Mouse (Mus musculus): Measurements from ENCODE around the gene Fam214b. TPM values are rescaled to one million over a fixed set of nuclear protein-coding genes. Genes with fewer than 3 reads are reported as not detected.

Gene Fam214b
- total RNA-seq, 2 experiments from 2014 or later = 27.6 to 28.1 TPM

DNA sequence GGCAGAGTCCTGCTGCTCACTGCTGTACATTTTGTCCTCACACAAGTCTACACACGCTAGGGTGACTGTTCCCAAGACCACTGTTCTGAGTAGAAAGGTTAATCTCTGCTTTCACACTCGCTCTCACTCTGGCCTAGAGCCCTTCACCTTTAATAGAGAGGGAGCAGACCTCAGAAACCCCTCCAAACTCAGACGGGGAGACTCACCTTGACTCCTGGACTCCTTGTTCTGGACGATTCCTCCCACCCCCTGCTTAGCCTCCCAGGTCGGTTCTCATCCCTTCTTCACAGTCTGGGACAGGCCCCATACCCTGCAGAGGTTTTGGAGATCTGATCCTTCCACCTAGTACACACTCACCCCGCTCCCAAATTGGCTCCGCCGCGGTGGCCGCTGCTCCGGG, 6.4 kb downstream of the Fam214b start:
- no peak for DNase-seq (ENCODE audit: low spot score)

DNA sequence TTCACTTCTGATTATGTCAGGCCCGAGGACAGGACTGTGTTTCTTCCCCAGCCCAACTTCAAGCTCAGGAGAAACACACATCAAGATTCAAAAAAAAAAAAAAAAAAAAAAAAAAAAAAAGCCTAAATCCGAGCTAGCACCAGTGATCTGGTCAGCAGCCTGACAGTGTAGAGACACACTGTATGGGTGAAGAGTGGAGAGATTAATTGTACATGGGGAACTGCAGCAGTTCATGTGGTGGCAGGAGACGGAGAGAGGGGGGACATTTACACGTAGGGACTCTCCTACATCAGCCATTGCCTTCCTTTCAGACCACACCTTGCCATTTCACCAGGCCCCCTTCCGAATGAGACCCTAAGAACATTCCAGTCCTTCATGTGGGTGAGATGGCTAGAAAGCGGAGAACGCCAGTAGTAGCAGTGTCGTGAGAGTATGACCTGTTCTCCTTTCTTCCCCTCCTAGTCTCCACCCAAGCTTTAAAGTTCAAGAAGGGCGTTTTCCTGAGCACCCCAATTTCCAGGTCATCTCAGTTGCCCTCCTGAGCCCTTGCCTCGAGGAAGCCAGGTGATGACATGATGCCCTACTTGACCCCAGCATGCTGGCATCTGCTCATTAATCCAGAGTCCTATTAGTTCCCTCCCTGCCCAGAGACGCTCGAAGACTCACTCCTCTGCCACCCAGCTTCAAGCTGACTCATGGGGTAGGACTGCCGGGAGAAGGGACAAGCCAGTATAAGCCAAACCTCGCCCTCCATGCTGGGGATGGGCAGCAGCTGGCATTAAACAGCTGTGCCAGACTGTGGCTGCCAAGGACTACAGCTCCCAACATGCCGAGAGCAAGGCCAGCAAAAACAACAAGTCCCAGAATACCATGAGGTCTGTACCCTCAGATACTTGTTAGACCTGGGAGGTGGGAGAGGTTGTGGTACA, 7.2 kb downstream of the Fam214b start:
- no peak for DNase-seq (ENCODE audit: low spot score)

DNA sequence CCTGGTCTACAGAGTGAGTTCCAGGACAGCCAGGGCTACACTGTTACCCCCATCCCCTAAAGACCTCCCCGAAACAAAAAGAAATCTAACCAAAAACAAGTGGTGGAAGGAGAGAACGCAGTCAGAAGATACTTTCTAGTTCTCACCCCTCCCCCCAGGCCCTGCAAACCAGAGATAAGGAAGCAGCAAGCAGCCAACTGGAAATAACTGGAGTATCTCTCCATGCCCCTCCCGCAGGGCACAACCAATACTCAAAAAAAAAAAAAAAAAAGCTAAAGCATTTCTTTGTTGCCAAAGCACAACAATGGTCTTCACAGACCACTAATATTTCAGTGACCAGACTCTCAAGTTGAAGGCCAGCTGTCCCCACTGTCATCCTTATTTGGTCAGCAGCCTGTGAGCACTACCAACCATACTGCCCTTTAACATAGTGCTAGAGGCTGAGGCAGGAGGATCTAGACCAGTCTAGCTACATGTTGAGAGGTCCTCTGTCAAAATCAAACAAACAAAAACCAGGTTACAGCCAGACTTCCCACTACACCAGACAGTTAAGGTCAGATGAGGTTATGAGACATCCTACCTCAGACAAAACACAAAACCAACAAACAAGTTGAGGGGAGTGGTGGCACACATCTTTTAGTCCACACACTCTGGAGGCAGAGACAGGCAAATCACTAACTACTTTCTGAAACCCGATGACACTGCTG, 8.0 kb downstream of the Fam214b start:
- DNase-seq (ENCODE audit: low spot score) = no peak

DNA sequence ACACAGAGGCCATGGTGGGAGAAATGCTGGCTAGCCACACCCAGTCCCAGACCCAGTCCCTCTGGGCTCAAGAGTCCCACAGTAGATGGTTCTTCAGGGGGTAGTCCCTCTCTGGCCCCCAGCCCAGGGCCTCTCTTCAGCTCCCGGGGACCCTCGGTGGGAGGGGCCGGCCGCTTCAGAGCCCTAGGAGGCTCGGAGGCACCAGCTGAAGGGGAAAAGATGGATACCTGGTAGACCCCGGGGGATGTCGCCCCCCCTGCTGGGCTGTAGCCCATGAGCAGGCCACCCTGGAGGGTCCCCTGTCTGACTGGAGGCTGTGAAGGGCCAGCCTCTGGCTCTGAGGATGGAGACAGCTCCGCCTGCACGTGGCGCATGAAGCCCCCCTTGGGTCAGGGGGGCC, 9.7 kb downstream of the Fam214b start:
- no peak for DNase-seq (ENCODE audit: low spot score)

DNA sequence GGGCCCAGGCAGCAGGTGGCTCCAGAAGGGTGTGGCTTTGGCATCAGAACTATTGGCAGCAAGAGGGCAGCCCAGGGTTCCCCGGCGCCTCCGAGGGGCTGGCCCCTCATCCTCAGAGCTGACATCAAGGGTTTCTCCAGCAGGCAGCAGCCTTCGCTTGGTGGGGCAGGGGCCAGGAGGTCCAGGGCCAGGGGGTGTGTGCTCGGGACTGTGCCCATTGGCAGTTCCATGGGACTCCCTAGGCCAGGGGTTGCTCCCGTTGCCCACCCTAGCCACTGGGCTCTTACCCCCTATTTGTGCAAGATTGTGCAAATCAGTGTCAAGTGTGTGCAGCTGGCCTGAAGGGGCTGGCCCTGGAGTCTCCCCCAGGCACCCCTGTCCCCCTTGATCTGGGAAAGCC, 10.2 kb downstream of the Fam214b start:
- DNase-seq (ENCODE audit: low spot score) = no peak

DNA sequence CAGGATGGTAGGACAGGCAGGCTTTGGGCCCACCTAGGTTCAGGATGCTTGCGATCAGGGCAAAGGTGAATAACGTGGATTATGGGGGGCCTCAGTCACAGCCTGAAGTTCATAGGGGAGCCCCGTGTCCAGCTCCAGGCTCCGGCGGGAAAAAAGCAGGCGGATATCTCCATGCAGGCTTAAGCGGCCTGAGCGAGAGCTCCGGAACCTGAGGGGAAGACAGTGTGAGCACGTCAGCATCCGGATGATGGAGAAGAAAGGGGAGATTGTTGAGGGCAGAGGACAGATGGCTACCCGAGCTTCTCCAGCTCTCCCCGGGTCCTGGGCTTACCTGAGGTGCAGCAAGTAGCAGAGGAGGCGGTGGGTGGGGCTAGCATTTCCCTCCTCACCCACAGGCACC, 12.5 kb downstream of the Fam214b start:
- DNase-seq (ENCODE audit: low spot score) = no peak

DNA sequence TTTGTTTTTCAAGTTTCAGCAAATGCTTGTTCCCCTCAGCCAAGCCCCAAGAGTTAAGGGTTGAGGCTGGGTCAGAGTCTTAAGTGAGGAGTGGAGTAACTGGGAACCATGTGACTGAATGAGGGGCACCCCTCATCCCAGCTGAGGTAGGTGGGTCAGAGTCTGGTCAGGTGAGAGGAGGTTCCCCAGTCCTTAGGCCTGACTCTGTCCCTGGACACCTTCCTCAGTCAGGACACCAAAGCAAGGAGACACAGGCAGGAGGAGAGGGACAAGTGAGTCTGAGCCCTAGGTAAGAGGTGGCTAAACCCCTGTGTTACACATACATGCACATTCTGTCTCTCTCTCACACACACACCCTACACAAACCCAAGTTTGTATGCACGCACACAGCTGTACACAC, 13.5 kb downstream of the Fam214b start:
- DNase-seq (ENCODE audit: low spot score) = no peak

DNA sequence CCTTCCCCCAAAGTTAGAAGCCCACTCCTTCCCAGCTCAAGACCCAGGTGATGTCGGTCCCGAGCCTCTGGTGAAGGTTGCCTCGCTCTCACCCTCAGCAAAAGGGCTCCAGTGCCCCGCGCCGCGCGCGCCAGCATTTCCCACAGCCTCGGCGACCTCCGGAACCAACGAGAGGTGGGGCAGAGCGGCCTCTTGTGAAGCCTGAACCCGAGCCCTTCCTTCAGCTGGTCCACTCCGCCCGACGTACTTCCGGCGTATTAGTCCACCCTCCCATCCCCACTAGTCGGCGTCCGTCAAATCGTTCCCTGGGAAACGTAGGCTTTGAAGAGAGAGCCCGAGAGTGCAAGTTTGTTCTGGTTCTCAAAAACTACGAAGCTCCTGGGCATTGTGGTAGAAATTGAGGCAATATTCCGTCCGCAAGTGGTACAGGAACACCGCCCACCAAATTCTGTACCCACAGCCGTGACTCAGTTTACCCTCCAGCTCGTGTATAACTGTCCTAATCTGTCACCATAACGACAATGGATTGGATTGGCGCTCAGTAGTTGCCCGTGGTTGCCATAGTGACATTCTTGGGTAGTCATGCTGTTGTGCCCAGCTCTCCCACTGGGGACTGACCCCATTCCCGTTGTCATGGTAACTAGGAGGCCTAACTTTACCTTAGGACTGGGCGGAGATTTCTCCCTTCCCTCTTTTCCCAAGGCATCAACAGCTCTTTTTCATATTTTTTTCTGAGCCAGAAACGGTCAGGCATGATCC, 14.6 kb downstream of the Fam214b start, which contains the start of gene Stoml2:
TSS of gene Stoml2 (minus strand) at position 474 of the 759 bp plus-strand sequence.
- peak; percentile 94 for DNase-seq (ENCODE audit: low spot score)

DNA sequence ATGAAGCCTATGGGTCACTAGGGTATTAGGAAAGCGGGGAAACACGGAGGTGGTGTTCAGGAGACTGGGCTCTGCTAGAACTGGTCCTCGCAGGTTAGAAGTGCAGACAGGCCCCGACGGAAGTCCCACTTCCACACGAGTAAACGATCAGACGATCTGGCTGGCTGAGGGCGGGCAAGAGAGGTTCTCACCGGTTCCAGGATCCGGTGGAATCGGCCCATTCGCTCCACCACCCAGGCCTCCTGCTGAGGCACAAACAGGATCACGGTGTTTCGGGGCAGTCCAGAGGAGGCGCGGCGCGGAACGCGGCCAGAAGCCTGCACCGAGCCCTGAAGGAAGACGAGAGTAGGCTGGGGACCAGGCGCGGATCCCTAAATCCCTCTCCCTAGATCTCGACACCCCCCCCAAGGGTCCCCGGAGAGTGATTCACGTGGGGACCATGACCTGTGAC, 15.2 kb downstream of the Fam214b start:
- DNase-seq (ENCODE audit: low spot score) = no peak

DNA sequence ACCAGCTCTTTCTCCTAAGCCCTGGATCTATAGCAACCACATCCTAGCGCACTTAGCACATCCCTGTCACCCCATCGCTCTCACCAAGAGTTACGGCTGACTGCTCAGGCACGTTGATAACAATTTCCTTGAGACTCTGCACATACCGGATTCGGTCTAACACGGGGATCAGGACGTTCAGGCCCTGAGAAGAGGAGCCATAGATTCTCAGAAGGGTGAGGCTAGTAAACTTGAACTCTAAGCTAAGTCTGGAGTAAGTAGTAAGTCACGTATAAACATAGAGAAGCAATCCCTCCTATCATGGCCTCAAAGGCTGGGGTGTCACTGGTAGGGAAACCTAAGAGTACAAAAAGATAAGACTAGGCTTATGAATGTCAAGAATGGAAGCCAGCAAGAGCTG, 15.7 kb downstream of the Fam214b start:
- no peak for DNase-seq (ENCODE audit: low spot score)

DNA sequence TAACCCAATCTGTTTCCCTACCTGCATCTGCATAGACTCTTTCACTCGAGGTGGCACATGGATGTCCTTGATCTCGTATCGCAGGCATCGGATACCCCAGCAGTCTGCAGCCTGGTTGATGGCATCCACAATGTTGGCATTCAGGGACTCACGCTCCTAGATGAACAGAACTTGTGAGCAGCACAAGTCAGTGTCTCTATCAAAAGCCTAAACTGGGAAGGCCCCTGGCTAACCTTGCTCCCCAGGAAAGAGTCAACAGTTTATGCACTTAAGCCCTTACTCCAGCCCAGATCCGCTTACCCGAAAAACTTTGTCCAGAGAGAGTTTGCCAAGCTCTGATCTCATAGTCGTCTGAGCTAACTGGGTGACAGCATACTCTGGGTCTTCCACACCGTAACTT, 16.3 kb downstream of the Fam214b start:
- no peak for DNase-seq (ENCODE audit: low spot score)

DNA sequence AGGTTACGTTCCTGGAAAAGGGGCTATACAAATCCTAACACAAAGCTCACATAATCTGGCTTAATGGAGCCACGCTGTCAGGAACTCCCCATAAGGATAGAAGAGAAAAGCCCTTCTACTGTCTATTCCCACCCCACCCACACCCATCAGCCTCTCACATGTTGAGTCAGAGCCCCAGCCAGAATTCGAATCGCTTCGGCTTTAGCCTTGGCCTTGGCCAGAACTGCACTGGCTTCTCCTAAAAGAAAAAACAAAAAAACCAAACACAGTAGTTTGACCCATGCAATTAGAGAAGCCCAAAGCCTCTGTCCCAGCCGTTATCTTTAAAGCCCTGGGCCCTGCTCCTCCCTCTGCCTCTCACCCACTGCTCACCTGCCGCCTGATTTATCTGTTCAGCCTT, 16.9 kb downstream of the Fam214b start:
- DNase-seq (ENCODE audit: low spot score) = no peak

DNA sequence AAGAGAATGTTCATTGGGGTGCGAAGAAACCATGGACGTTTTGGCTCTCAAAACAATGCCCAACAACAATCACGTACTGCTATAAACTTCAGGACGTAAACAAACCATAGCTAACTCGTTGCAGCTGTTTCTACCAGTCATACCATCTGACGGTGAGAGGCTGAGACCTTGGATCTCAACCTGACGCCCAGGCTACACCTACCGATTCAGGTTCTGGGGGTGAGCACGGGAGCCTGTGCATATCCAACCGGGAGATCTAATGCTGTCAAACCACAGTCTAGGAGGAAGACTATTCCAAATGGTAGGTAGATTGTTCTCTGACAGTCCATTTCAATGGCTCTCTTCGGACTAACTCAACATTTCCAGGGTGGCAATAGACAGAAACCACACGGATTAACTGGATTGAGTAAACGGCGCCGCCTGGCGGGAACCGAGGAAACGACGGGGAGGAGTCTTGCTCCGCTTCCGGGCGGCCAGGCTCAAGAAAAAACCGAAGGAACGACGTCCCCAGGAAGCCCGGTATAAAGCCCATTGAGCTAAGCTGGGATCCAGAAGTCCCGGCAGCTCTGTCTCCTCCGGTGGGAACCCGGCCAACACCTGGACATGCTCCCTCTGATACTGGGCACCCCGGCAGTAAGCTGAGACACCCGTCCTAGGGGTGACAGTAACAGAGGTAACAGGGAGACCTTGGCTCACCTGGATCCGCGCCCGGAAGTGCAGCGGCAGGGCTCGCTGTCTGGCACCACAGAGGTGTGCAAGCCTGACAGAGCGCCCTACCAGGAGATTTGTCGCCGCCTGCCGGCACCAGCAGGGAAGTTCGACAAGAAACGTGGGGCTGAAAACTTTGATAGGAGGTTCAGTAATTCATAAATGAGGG, 20.7 kb downstream of the Fam214b start, which contains the start of gene Pigo:
TSS of gene Pigo (minus strand) at position 736 of the 877 bp plus-strand sequence.
- peak; percentile 94 for DNase-seq (ENCODE audit: low spot score)

DNA sequence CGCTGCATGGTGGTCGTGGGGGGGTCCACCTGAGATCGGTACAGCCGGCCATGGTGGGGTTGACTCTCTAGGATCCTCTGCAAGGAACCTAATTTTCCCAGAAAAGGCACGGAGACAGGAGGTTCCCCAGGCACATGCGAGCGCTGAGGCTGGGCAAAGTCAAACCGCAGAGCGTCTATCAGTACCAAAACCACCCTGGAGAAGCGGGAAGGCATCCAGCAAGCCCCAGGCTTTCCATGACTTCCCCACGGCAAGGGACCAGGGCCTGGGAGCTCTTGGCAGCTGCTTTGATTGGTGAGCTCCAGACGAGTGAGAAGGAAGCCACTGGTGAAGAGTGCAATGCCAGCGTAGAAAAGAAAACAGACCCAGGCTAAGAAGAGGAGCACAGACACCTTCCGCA, 21.3 kb downstream of the Fam214b start:
- DNase-seq (ENCODE audit: low spot score) = no peak

DNA sequence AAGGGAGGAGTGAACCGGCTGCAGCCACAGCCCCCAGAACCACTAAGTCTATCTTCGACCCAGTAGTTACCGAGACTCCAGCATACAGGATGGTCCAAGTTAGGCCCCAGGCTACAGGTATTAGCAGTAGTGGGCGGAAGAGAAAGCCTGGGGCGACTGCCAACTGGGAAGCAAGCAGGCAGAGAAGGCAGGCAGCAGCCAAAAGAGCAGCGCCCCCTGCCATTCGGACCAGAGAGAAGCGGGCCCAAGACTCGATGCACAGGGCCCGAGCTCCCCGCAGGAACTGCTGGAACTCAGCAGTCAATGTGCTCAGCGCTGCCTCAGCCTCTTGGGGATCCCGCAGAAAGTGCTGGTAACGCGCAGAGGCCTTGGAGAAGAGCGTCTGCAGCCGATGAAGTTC, 24.7 kb downstream of the Fam214b start:
- DNase-seq (ENCODE audit: low spot score) = no peak

DNA sequence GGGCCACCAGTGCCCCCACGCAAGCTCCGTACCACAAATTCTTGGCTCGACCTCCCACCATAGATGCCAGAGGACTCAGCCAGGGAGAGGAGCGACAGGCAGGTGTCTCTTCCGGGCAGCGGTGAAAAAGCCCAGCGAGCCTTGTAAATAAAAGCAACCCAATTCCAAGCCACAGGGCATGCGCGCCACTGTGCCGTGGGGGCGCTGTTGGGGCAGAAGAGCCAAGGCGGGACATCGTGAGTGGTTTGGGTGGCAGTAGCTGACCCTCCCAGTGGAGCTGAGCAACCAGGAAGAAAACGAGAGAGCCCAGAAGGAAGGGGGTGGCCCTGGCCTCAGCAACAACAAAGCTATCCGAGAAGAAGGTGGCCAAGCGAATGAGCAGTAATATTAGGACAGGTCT, 25.1 kb downstream of the Fam214b start:
- no peak for DNase-seq (ENCODE audit: low spot score)

DNA sequence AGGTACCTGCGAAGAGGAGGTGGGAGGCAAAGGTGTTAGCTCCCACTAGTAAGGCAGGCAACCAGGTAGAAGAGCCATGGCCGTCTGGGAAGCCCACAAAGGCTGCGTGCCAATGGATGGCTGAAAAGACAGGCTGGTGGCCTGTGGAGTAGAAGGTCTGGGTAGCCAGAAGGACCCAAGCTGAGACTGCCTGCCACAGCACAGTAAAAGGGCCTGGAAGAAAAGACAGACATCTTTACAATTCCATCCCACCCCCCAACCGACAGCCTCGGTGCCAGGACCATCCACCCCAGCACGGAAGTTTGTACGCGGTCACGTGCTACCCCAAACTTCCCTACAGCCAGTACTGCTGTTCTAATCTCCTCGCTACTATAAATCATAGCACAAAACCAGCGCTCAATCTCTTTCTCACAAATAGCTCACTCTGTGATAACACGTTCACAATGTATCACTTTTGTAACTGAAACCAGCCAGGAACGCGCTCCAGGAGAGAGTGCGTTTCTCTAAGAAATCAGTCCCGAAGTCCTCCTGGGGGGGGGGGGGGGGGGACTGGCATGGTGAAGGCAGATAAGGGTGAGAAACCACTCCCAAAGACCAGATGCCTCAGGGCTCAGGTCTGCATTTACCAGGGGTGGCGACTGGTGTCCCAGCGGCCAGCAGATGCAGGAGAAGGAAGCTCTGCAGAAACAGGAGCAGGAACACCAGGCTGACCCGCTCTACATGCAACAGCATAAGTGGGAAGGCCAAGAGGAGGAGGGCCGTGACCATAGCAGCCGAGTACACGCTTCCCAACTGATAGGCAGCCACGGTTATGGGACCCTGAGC, 26.2 kb downstream of the Fam214b start:
- no peak for DNase-seq (ENCODE audit: low spot score)

DNA sequence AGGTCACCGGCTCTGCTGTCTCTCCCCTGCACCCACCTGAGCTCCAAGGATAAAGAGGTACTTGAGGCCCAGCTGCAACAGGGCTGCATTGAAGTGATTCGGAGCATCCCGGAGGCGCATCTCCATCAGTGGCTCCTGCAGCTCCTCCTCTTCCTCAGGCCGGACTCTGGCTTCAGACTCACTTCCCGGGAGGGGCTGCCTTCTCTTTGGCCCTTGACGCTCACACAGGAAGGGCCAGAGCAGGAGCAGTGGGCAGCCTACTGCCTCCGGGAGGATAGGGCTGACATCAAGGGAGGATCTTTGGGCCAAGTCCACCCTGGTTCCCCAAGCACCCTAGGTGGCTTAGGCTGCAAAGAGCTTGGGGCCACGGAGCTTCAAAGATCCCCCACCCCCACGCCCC, 26.8 kb downstream of the Fam214b start:
- DNase-seq (ENCODE audit: low spot score) = no peak

DNA sequence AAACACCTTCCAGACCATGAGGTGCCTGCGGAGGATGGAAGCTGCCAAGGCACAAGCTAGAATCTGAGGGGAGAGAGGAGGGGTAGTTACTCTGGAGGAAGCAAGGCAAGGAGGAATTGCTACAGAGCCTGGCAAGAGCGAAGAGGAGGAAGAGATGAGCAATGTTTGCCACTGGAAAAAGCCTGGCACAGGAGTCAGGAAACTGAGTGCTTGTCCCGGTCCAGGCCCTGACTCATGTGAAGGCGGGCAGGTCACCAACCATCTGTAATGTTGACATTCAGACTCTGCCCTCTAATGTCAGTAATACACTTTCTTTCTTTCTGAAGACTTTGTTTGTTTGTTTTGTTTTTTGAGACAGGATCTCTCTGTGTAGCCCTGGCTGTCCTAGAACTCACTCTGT, 27.9 kb downstream of the Fam214b start:
- no peak for DNase-seq (ENCODE audit: low spot score)

DNA sequence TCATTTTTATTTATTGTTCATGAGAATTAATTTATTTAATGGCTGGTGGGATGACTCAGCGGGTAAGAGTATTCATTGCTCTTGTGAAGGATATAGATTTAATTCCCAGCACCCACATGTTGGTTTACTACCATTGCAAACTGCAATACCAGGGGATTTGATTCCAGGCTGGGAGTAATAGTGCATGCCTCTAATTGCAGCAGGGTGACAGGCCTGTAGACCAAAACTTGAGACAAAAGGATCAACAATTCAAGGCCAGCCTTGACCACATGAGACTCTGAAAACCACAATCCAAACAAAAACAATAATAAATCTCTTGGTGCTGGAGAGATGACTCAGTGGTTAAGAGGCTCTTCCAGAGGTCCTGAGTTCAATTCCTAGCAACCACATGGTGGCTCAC, 33.9 kb downstream of the Fam214b start:
- DNase-seq (ENCODE audit: low spot score) = no peak
